Mouse (Mus musculus) MEL (cell line): ENCODE results near the gene Wwc2. TPM values are rescaled to one million over a fixed set of nuclear protein-coding genes. Genes with fewer than 3 reads are reported as not detected.

Experiments used
- DNase-seq: peaks from one replicate; pipeline ENCODE4 v3.0.0; 2011; ENCODE audit warnings: low read depth, low spot score
- H3K27ac ChIP-seq: 2 replicates; pipeline ENCODE4 v1.5.1; 2012; ENCODE audit warnings: low read depth, mild to moderate bottlenecking, control low read depth, low read length, moderate library complexity; ENCODE audit not compliant: control insufficient read depth
- H3K27me3 ChIP-seq, 2 experiments: fragments of 150-350 bp in 1 of 2; sonication (generic) in 1 of 2; 2 replicates each; pipeline ENCODE4 v1.6.1; 2012; ENCODE audit warnings: low read length in 2 of 2, mild to moderate bottlenecking in 2 of 2, improper control_type of control experiment in 1 of 2, moderate library complexity in 1 of 2; ENCODE audit not compliant: insufficient read depth in 2 of 2, control insufficient read depth in 1 of 2
- H3K36me3 ChIP-seq, 2 experiments: 2 replicates each; pipeline ENCODE4 v1.6.1; 2012 to 2014; ENCODE audit warnings: low read length in 2 of 2, improper control_type of control experiment in 1 of 2, inconsistent platforms in 1 of 2, mild to moderate bottlenecking in 1 of 2; ENCODE audit not compliant: insufficient read depth in 2 of 2, control insufficient read depth in 1 of 2
- H3K4me1 ChIP-seq, 2 experiments: fragments of 150-350 bp in 1 of 2; sonication (generic) in 1 of 2; 2 replicates each; pipeline ENCODE4 v1.6.1; 2012; ENCODE audit warnings: low read length in 2 of 2, improper control_type of control experiment in 1 of 2, mild to moderate bottlenecking in 1 of 2; ENCODE audit not compliant: insufficient read depth in 2 of 2, control insufficient read depth in 1 of 2
- H3K4me3 ChIP-seq, 2 experiments: fragments of 150-350 bp in 1 of 2; sonication (generic) in 1 of 2; 2 replicates each; pipeline ENCODE4 v1.5.1; 2012; ENCODE audit warnings: low read depth in 2 of 2, low read length in 2 of 2, mild to moderate bottlenecking in 2 of 2, moderate library complexity in 2 of 2, control low read depth in 1 of 2, improper control_type of control experiment in 1 of 2; ENCODE audit not compliant: control insufficient read depth in 1 of 2, insufficient read depth in 1 of 2
- H3K79me2 ChIP-seq: 2 replicates; pipeline ENCODE4 v1.6.1; 2012; ENCODE audit warnings: mild to moderate bottlenecking, low read length, moderate library complexity; ENCODE audit not compliant: control insufficient read depth, poor library complexity, insufficient read depth
- H3K9ac ChIP-seq: 2 replicates; pipeline ENCODE4 v1.6.1; 2012; ENCODE audit warnings: low read depth, mild to moderate bottlenecking, control low read depth, low read length, moderate library complexity; ENCODE audit not compliant: control insufficient read depth, poor library complexity, severe bottlenecking
- H3K9me3 ChIP-seq: fragments of 150-350 bp; sonication (generic); replicated peaks from 2 replicates; pipeline ENCODE4 v1.6.1; 2012; ENCODE audit warnings: mild to moderate bottlenecking, low read length, improper control_type of control experiment, moderate library complexity; ENCODE audit not compliant: insufficient read depth
- CHD1 ChIP-seq: IDR thresholded peaks from 2 replicates; pipeline ENCODE4 v1.6.1; 2012; ENCODE audit warnings: low read depth, mild to moderate bottlenecking, inconsistent platforms, low read length, improper control_type of control experiment
- ELF1 ChIP-seq: IDR thresholded peaks from 2 replicates; pipeline ENCODE4 v1.6.1; 2014; ENCODE audit warnings: low read depth, mild to moderate bottlenecking, inconsistent platforms, low read length, improper control_type of control experiment, moderate library complexity
- ETS1 ChIP-seq: IDR thresholded peaks from 2 replicates; pipeline ENCODE4 v1.6.1; 2012; ENCODE audit warnings: low read depth, mild to moderate bottlenecking, inconsistent platforms, low read length, improper control_type of control experiment, moderate library complexity
- GABPA ChIP-seq: IDR thresholded peaks from 2 replicates; pipeline ENCODE4 v1.6.1; 2012; ENCODE audit warnings: low read depth, mild to moderate bottlenecking, inconsistent platforms, low read length, improper control_type of control experiment, moderate library complexity
- MAFK ChIP-seq: IDR thresholded peaks from 2 replicates; pipeline ENCODE4 v1.6.1; 2011; ENCODE audit warnings: low read depth, mild to moderate bottlenecking, low read length, improper control_type of control experiment, borderline replicate concordance
- MAX ChIP-seq: IDR thresholded peaks from 2 replicates; pipeline ENCODE4 v1.6.1; 2011; ENCODE audit warnings: low read length, improper control_type of control experiment
- MYB ChIP-seq: IDR thresholded peaks from 2 replicates; pipeline ENCODE4 v1.6.1; 2011; ENCODE audit warnings: mild to moderate bottlenecking, low read depth, low read length, improper control_type of control experiment
- RAD21 ChIP-seq: IDR thresholded peaks from 2 replicates; pipeline ENCODE4 v1.6.1; 2011; ENCODE audit warnings: mild to moderate bottlenecking, low read depth, low read length, improper control_type of control experiment
- SMC3 ChIP-seq: IDR thresholded peaks from 2 replicates; pipeline ENCODE4 v1.6.1; 2011; ENCODE audit warnings: low read depth, low read length, improper control_type of control experiment
- TBP ChIP-seq: IDR thresholded peaks from 2 replicates; pipeline ENCODE4 v1.8.0; 2011; ENCODE audit warnings: low read depth, low read length, improper control_type of control experiment
- TCF12 ChIP-seq: IDR thresholded peaks from 2 replicates; pipeline ENCODE4 v1.6.1; 2014; ENCODE audit warnings: low read depth, mild to moderate bottlenecking, inconsistent platforms, low read length, improper control_type of control experiment, moderate library complexity
- UBTF ChIP-seq: IDR thresholded peaks from 2 replicates; pipeline ENCODE4 v1.6.1; 2012; ENCODE audit warnings: low read depth, mild to moderate bottlenecking, inconsistent platforms, low read length, improper control_type of control experiment, moderate library complexity, borderline replicate concordance; ENCODE audit not compliant: insufficient read depth
- ZKSCAN1 ChIP-seq: IDR thresholded peaks from 2 replicates; pipeline ENCODE4 v1.6.1; 2012; ENCODE audit warnings: low read depth, mild to moderate bottlenecking, inconsistent platforms, low read length, improper control_type of control experiment, moderate library complexity
- ZMIZ1 ChIP-seq: IDR thresholded peaks from 2 replicates; pipeline ENCODE4 v1.6.1; 2012; ENCODE audit warnings: low read depth, mild to moderate bottlenecking, inconsistent platforms, low read length, improper control_type of control experiment, moderate library complexity
- polyA plus RNA-seq, 2 experiments: library from polyadenylated mRNA; stranded (reverse) in 1 of 2; unstranded in 1 of 2; fragments of >175 nt in 1 of 2; fragments of >200 nt in 1 of 2; gene quantifications; 2 replicates each; pipeline versions ENCODE4 v1.2.1 to v1.2.4; 2012; ENCODE audit warnings: low replicate concordance in 2 of 2, low read depth in 1 of 2; ENCODE audit not compliant: insufficient read length in 2 of 2, insufficient read depth in 1 of 2, missing spikeins in 1 of 2
- total RNA-seq: library from RNA; depleted of rRNA; stranded (reverse); fragments of 300-350 nt; gene quantifications from 2 replicates; pipeline ENCODE4 v1.2.3, GENCODE M21; 2012

Gene Wwc2
- total and polyA plus RNA-seq, 3 experiments, result 7.5 to 14.8 TPM; not detected in 1

- H3K9me3 ChIP-seq, result no peaks in the 10 kb centered on the region
- H3K4me1 ChIP-seq, result no peaks in the 10 kb centered on the region
- H3K27me3 ChIP-seq, result no peaks in the 10 kb centered on the region
- no peak for DNase-seq
- no peaks in the 10 kb centered on the region for H3K36me3 ChIP-seq
- H3K4me3 ChIP-seq, result no peak overlapping the region
- no peak overlapping the region for H3K27ac ChIP-seq
- TF ChIP-seq TCF12 (no peak), ELF1 (no peak), MAX (no peak), ZKSCAN1 (no peak), MYB (no peak), MAFK (no peak), CHD1 (no peak), ETS1 (no peak), TBP (no peak), SMC3 (no peak), ZMIZ1 (no peak), GABPA (no peak), UBTF (no peak)
- no peaks in the 10 kb centered on the region for H3K79me2 ChIP-seq
- H3K9ac ChIP-seq, result no peak overlapping the region
Measured at GRCm38 (mm10) chr8:48001395-48001794, 10.7 kb upstream of the Wwc2 start.

GRCm38 (mm10) chr8:47996712-47997111 is 6.0 kb upstream of the Wwc2 start:
- H3K27ac ChIP-seq, result no peak overlapping the region
- H3K4me3 ChIP-seq, result no peak overlapping the region
- no peak overlapping the region for H3K9ac ChIP-seq
- peaks cover 0 to 6% of the 10 kb centered on the region in 2 experiments; a peak in 2 of 4 replicates for H3K36me3 ChIP-seq
- no peaks in the 10 kb centered on the region for H3K79me2 ChIP-seq
- H3K9me3 ChIP-seq, result no peaks in the 10 kb centered on the region
- TF ChIP-seq TBP, result no peak
- TF ChIP-seq SMC3, result no peak
- DNase-seq, result no peak
- H3K4me1 ChIP-seq, result peaks cover 0 to 9% of the 10 kb centered on the region in 2 experiments; a peak in 2 of 4 replicates
- no peaks in the 10 kb centered on the region for H3K27me3 ChIP-seq

- Histone ChIP-seq H3K27ac (no peak overlapping the region), H3K9me3 (no peaks in the 10 kb centered on the region), H3K4me1 (peaks cover 0 to 12% of the 10 kb centered on the region in 2 experiments; a peak in 3 of 4 replicates), H3K27me3 (no peaks in the 10 kb centered on the region), H3K79me2 (no peaks in the 10 kb centered on the region), H3K4me3 (no peak overlapping the region), H3K36me3 (peaks cover 0 to 6% of the 10 kb centered on the region in 2 experiments; a peak in 2 of 4 replicates), H3K9ac (no peak overlapping the region)
- TF ChIP-seq RAD21, result no peak
- no peak for TF ChIP-seq TBP
- DNase-seq, result no peak
Measured at GRCm38 (mm10) chr8:47996126-47996525, 5.4 kb upstream of the Wwc2 start.
